Mouse (Mus musculus) hematopoietic multipotent progenitor cell, adult 10-12 weeks (in vitro differentiated cells): ENCODE data around the gene Nomo1. TPM values are rescaled to one million over a fixed set of nuclear protein-coding genes. Genes with fewer than 3 reads are reported as not detected.

ENCODE experiments used
- polyA plus RNA-seq: library from polyadenylated mRNA; stranded (reverse); fragments of >175 nt; gene quantifications from 2 replicates; pipeline ENCODE4 v1.2.3, GENCODE M21; 2012; ENCODE audit warnings: low replicate concordance

Gene Nomo1
- polyA plus RNA-seq, result 23.2 and 27.7 TPM in 2 replicates

GRCm38 (mm10) chr7:46033109-46033869, at the start of gene Nomo1:
Gene Nomo1 (plus strand): TSS chr7:46033698.

GRCm38 (mm10) chr7:46030145-46030488, 3.4 kb upstream of the Nomo1 start, which contains the start of gene Abcc6:
Gene Abcc6 (minus strand): TSS chr7:46030302.

GRCm38 (mm10) chr7:46100563-46100962, 67.1 kb downstream of the Nomo1 start, which contains the start of gene Kcnj11:
Gene Kcnj11 (minus strand): TSS chr7:46100764.

Other genes with a start within 250 kb of the Nomo1 start
- gene Lmtk3, start 250.0 kb upstream of the Nomo1 start, polyA plus RNA-seq, result 0.64 and 3.0 TPM in 2 replicates
- 0.58 TPM in 1 of 2 replicates, not detected in the other for gene Sult2b1, start 249.0 kb upstream of the Nomo1 start, polyA plus RNA-seq
- gene Cyth2, start 219.1 kb upstream of the Nomo1 start, polyA plus RNA-seq, result 74.7 and 269 TPM in 2 replicates
- 0.83 and 0.94 TPM in 2 replicates for gene Kcnj14, start 208.9 kb upstream of the Nomo1 start, polyA plus RNA-seq
- 20.9 and 22.6 TPM in 2 replicates for gene Grwd1, start 202.8 kb upstream of the Nomo1 start, polyA plus RNA-seq
- gene Kdelr1, start 160.9 kb upstream of the Nomo1 start, polyA plus RNA-seq, result 299 and 848 TPM in 2 replicates
- 0.46 and 1.9 TPM in 2 replicates for gene Grin2d, start 155.3 kb upstream of the Nomo1 start, polyA plus RNA-seq
- 0.35 and 1.5 TPM in 2 replicates for gene Syngr4, start 137.0 kb upstream of the Nomo1 start, polyA plus RNA-seq
- gene Tmem143, start 136.8 kb upstream of the Nomo1 start, polyA plus RNA-seq, result 27.4 and 28.4 TPM in 2 replicates
- 151 and 256 TPM in 2 replicates for gene Emp3, start 112.3 kb upstream of the Nomo1 start, polyA plus RNA-seq
- 3.1 TPM in 2 replicates for gene Ccdc114, start 109.6 kb upstream of the Nomo1 start, polyA plus RNA-seq
- gene Abcc6, start 3.4 kb upstream of the Nomo1 start, polyA plus RNA-seq, result not detected in 2 replicates
- 0.05 TPM in 1 of 2 replicates, not detected in the other for gene Kcnj11, start 67.1 kb downstream of the Nomo1 start, polyA plus RNA-seq
- gene Abcc8, start 146.3 kb downstream of the Nomo1 start, polyA plus RNA-seq, result 0.25 TPM in 1 of 2 replicates, not detected in the other
- gene Ush1c, start 204.8 kb downstream of the Nomo1 start, polyA plus RNA-seq, result not detected in 2 replicates
- not detected in 2 replicates for gene Otog, start 207.3 kb downstream of the Nomo1 start, polyA plus RNA-seq